Mouse (Mus musculus) stomach, embryonic 14.5 days (tissue): ENCODE measurements around the gene Myh14. TPM values are rescaled to one million over a fixed set of nuclear protein-coding genes. Genes with fewer than 3 reads are reported as not detected.
A peak's percentile ranks its signal among the peaks of the same experiment; 100 is the strongest.

Experiments used
- ATAC-seq: fragments of 200-750 bp; cut with Nextera tagmentation; 2 replicates; pipeline ENCODE4 v1.8.0; 2017; ENCODE audit warnings: low read depth, moderate TSS enrichment; ENCODE audit not compliant: insufficient number of reproducible peaks, insufficient read depth, low FRiP score
- H3K27ac ChIP-seq: fragments of 300-500 bp; sonication (generic); 2 replicates; pipeline ENCODE4 v1.5.1; 2014; ENCODE audit warnings: mild to moderate bottlenecking, low read length, moderate library complexity, mixed read lengths
- H3K27me3 ChIP-seq: fragments of 300-500 bp; sonication (generic); 2 replicates; pipeline ENCODE4 v1.6.1; 2014; ENCODE audit warnings: low read length, control low read depth, mixed read lengths; ENCODE audit not compliant: control insufficient read depth, insufficient read depth
- H3K36me3 ChIP-seq: fragments of 300-500 bp; sonication (generic); 2 replicates; pipeline ENCODE4 v1.6.1; 2014; ENCODE audit warnings: mild to moderate bottlenecking, control low read depth, low read length, moderate library complexity, mixed read lengths; ENCODE audit not compliant: control insufficient read depth, insufficient read depth
- H3K4me1 ChIP-seq: fragments of 300-500 bp; sonication (generic); 2 replicates; pipeline ENCODE4 v1.6.1; 2014; ENCODE audit warnings: low read length, control low read depth, mixed read lengths; ENCODE audit not compliant: control insufficient read depth, insufficient read depth
- H3K4me2 ChIP-seq: fragments of 300-500 bp; sonication (generic); replicated peaks from 2 replicates; pipeline ENCODE4 v1.6.1; 2014; ENCODE audit warnings: low read depth, low read length, control low read depth
- H3K4me3 ChIP-seq: fragments of 300-500 bp; sonication (generic); 2 replicates; pipeline ENCODE4 v1.5.1; 2014; ENCODE audit warnings: low read depth, low read length, control low read depth
- H3K9ac ChIP-seq: fragments of 300-500 bp; sonication (generic); replicated peaks from 2 replicates; pipeline ENCODE4 v1.6.1; 2014; ENCODE audit warnings: low read depth, mild to moderate bottlenecking, control low read depth, low read length, moderate library complexity, mixed read lengths
- H3K9me3 ChIP-seq: fragments of 300-500 bp; sonication (generic); 2 replicates; pipeline ENCODE4 v1.6.1; 2016; ENCODE audit warnings: low read depth, low read length, control low read depth; ENCODE audit not compliant: control insufficient read depth
- WGBS: fragments of 180-500 bp; shearing (Covaris S2); extraction: QIAGEN DNeasy Blood & Tissue Kit; methylation state at CpG from one replicate; pipeline ENCODE4 v1.1.7; 2014; 5-methylcytosine and 5-hydroxymethylcytosine counted together
- polyA plus RNA-seq: library from polyadenylated mRNA; unstranded; fragments of >200 nt; fragmentation: Nextera tagmentation; extraction: Ambion mirVana; gene quantifications from 2 replicates; pipeline ENCODE4 v1.2.1, GENCODE M21; 2014

Myh14 gene
- polyA plus RNA-seq, 1 experiment from 2014 or later = 15.8 TPM

- ATAC-seq = peak; percentile 26; the same call in 1 of the 2 replicates
- Histone ChIP-seq H3K9ac (no peak overlapping the region), H3K4me3 (no peak overlapping the region), H3K27me3 (0 out of 2 replicates have a peak, but pooled peaks cover 9% of the 10 kb centered on the region), H3K4me1 (no peaks in the 10 kb centered on the region), H3K36me3 (no peaks in the 10 kb centered on the region), H3K27ac (no peak overlapping the region), H3K9me3 (no peaks in the 10 kb centered on the region), H3K4me2 (0 out of 2 replicates have a peak overlapping the region, but pooled peaks have one; percentile 12)
- WGBS = 9% methylated on average over 16 of the region's 16 CpGs
Measured at GRCm38 (mm10) chr7:44638663-44639062, 32.0 kb downstream of the Myh14 start.

- H3K27me3 ChIP-seq = 0 out of 2 replicates have a peak, but pooled peaks cover 9% of the 10 kb centered on the region
- no peak overlapping the region for H3K9ac ChIP-seq
- no peak overlapping the region for H3K4me2 ChIP-seq
- no peak for ATAC-seq
- no peak overlapping the region for H3K4me3 ChIP-seq
- 84% methylated on average over 9 of the region's 9 CpGs for WGBS
- no peak overlapping the region for H3K27ac ChIP-seq
- H3K9me3 ChIP-seq = no peaks in the 10 kb centered on the region
- no peaks in the 10 kb centered on the region for H3K4me1 ChIP-seq
- H3K36me3 ChIP-seq = no peaks in the 10 kb centered on the region
Measured at GRCm38 (mm10) chr7:44636684-44637083, 34.0 kb downstream of the Myh14 start.

- ATAC-seq = no peak
- Histone ChIP-seq H3K36me3 (no peaks in the 10 kb centered on the region), H3K4me2 (no peak overlapping the region), H3K27ac (no peak overlapping the region), H3K27me3 (0 out of 2 replicates have a peak, but pooled peaks cover under 1% of the 10 kb centered on the region), H3K9me3 (no peaks in the 10 kb centered on the region), H3K4me1 (no peaks in the 10 kb centered on the region), H3K9ac (no peak overlapping the region), H3K4me3 (no peak overlapping the region)
- WGBS = 17% methylated on average over 15 of the region's 15 CpGs
Measured at GRCm38 (mm10) chr7:44633407-44633806, 37.2 kb downstream of the Myh14 start.

- H3K4me1 ChIP-seq = no peaks in the 10 kb centered on the region
- no peaks in the 10 kb centered on the region for H3K27me3 ChIP-seq
- WGBS = 25% methylated on average over 13 of the region's 13 CpGs
- no peaks in the 10 kb centered on the region for H3K36me3 ChIP-seq
- no peak overlapping the region for H3K27ac ChIP-seq
- no peak for ATAC-seq
- no peak overlapping the region for H3K4me3 ChIP-seq
- H3K9me3 ChIP-seq = no peaks in the 10 kb centered on the region
- no peak overlapping the region for H3K4me2 ChIP-seq
- no peak overlapping the region for H3K9ac ChIP-seq
Measured at GRCm38 (mm10) chr7:44632676-44633075, 38.0 kb downstream of the Myh14 start.

GRCm38 (mm10) chr7:44630437-44630836, 40.2 kb downstream of the Myh14 start:
- 67% methylated on average over 13 of the region's 13 CpGs for WGBS
- H3K4me1 ChIP-seq = no peaks in the 10 kb centered on the region
- H3K36me3 ChIP-seq = no peaks in the 10 kb centered on the region
- no peak overlapping the region for H3K9ac ChIP-seq
- no peak overlapping the region for H3K4me3 ChIP-seq
- H3K4me2 ChIP-seq = no peak overlapping the region
- no peaks in the 10 kb centered on the region for H3K27me3 ChIP-seq
- no peaks in the 10 kb centered on the region for H3K9me3 ChIP-seq
- no peak for ATAC-seq
- no peak overlapping the region for H3K27ac ChIP-seq

GRCm38 (mm10) chr7:44628402-44629034, 42.1 kb downstream of the Myh14 start:
- Histone ChIP-seq H3K36me3 (no peaks in the 10 kb centered on the region), H3K4me1 (no peaks in the 10 kb centered on the region), H3K9ac (no peak overlapping the region), H3K27ac (no peak overlapping the region), H3K9me3 (no peaks in the 10 kb centered on the region), H3K27me3 (no peaks in the 10 kb centered on the region), H3K4me2 (no peak overlapping the region), H3K4me3 (no peak overlapping the region)
- WGBS = 84% methylated on average over 14 of the region's 15 CpGs
- ATAC-seq = no peak

- Histone ChIP-seq H3K27me3 (no peaks in the 10 kb centered on the region), H3K9ac (no peak overlapping the region), H3K4me2 (no peak overlapping the region), H3K4me1 (no peaks in the 10 kb centered on the region), H3K36me3 (no peaks in the 10 kb centered on the region), H3K27ac (no peak overlapping the region), H3K9me3 (no peaks in the 10 kb centered on the region), H3K4me3 (no peak overlapping the region)
- 88% methylated on average over 13 of the region's 13 CpGs for WGBS
- ATAC-seq = no peak
Measured at GRCm38 (mm10) chr7:44626966-44627365, 43.7 kb downstream of the Myh14 start.

- no peak overlapping the region for H3K27ac ChIP-seq
- 52% methylated on average over 1 of the region's 1 CpGs for WGBS
- no peaks in the 10 kb centered on the region for H3K4me1 ChIP-seq
- no peak overlapping the region for H3K4me2 ChIP-seq
- no peak overlapping the region for H3K4me3 ChIP-seq
- no peaks in the 10 kb centered on the region for H3K9me3 ChIP-seq
- H3K27me3 ChIP-seq = no peaks in the 10 kb centered on the region
- no peaks in the 10 kb centered on the region for H3K36me3 ChIP-seq
- no peak for ATAC-seq
- H3K9ac ChIP-seq = no peak overlapping the region
Measured at GRCm38 (mm10) chr7:44626068-44626385, 44.6 kb downstream of the Myh14 start.
